Mouse (Mus musculus) intestine, embryonic 15.5 days (tissue): ENCODE results near the gene Gm9049. TPM values are rescaled to one million over a fixed set of nuclear protein-coding genes. Genes with fewer than 3 reads are reported as not detected.

Experiments
- polyA plus RNA-seq: library from polyadenylated mRNA; unstranded; fragments of >200 nt; fragmentation: Nextera tagmentation; extraction: Ambion mirVana; gene quantifications from 2 replicates; pipeline ENCODE4 v1.2.1, GENCODE M21; 2015

Gene Gm9049
- polyA plus RNA-seq, 1 experiment from 2014 or later = not detected

Other genes with a start within 250 kb of the Gm9049 start
- gene Mdm1, start 212.3 kb downstream of the Gm9049 start, polyA plus RNA-seq = 17.2 and 19.6 TPM in 2 replicates
- gene Il22, start 149.2 kb downstream of the Gm9049 start, polyA plus RNA-seq = not detected in 2 replicates
- not detected in 2 replicates for gene Gm32717, start 113.3 kb downstream of the Gm9049 start, polyA plus RNA-seq
- not detected in 2 replicates for gene Gm32802, start 95.4 kb downstream of the Gm9049 start, polyA plus RNA-seq
- gene Iltifb, start 59.1 kb downstream of the Gm9049 start, polyA plus RNA-seq = not detected in 2 replicates
- gene Gm9040, start 27.1 kb downstream of the Gm9049 start, polyA plus RNA-seq = not detected in 2 replicates
- gene Gm9044, start 21.7 kb downstream of the Gm9049 start, polyA plus RNA-seq = not detected in 2 replicates
- gene Gm9045, start 16.3 kb downstream of the Gm9049 start, polyA plus RNA-seq = not detected in 2 replicates
- not detected in 2 replicates for gene Gm9046, start 10.8 kb downstream of the Gm9049 start, polyA plus RNA-seq
- gene Gm9048, start 5.4 kb downstream of the Gm9049 start, polyA plus RNA-seq = not detected in 2 replicates
- not detected in 2 replicates for gene Ifng, start 86.9 kb upstream of the Gm9049 start, polyA plus RNA-seq